Mouse (Mus musculus) G1E (cell line): ENCODE data around the gene Cisd3. TPM values are rescaled to one million over a fixed set of nuclear protein-coding genes. Genes with fewer than 3 reads are reported as not detected.

ENCODE experiments used
- ATAC-seq: 2 replicates; pipeline ENCODE4 v1.8.0; 2016; ENCODE audit warnings: mild to moderate bottlenecking; ENCODE audit not compliant: insufficient number of reproducible peaks, poor library complexity, low FRiP score, severe bottlenecking; ENCODE audit errors: extremely low read depth
- DNase-seq: peaks from one replicate; pipeline ENCODE4 v3.0.0; 2012; ENCODE audit warnings: low spot score
- H3K27me3 ChIP-seq: 2 replicates; pipeline ENCODE4 v1.6.1; 2012; ENCODE audit warnings: mild to moderate bottlenecking, low read length, inconsistent platforms; ENCODE audit not compliant: insufficient read depth
- H3K36me3 ChIP-seq: replicated peaks from 2 replicates; pipeline ENCODE3; 2012; ENCODE audit warnings: mild to moderate bottlenecking, inconsistent platforms
- H3K4me1 ChIP-seq: 2 replicates; pipeline ENCODE4 v1.6.1; 2012; ENCODE audit warnings: low read depth, low read length, inconsistent platforms, mixed read lengths; ENCODE audit not compliant: insufficient read depth
- H3K4me3 ChIP-seq: 2 replicates; pipeline ENCODE4 v1.5.1; 2012; ENCODE audit warnings: low read depth, mild to moderate bottlenecking, inconsistent platforms, low read length, moderate library complexity, mixed read lengths
- H3K9me3 ChIP-seq: replicated peaks from 2 replicates; pipeline ENCODE4 v1.6.1; 2012; ENCODE audit warnings: inconsistent platforms
- CTCF ChIP-seq: IDR thresholded peaks from 2 replicates; pipeline ENCODE4 v1.5.1; 2012; ENCODE audit warnings: low read depth, low read length, inconsistent platforms, mixed read lengths
- GATA1 ChIP-seq: IDR thresholded peaks from 2 replicates; pipeline ENCODE4 v1.6.1; 2012; ENCODE audit warnings: borderline replicate concordance, low read length, inconsistent platforms, mixed read lengths
- GATA2 ChIP-seq: IDR thresholded peaks from 2 replicates; pipeline ENCODE4 v1.6.1; 2012; ENCODE audit warnings: low read depth, low read length, inconsistent platforms, borderline replicate concordance
- POLR2AphosphoS5 ChIP-seq: IDR thresholded peaks from 2 replicates; pipeline ENCODE4 v1.6.1; 2012; ENCODE audit warnings: low read depth, low read length, inconsistent platforms; ENCODE audit not compliant: insufficient replicate concordance
- TAL1 ChIP-seq: conservative IDR thresholded peaks from 2 replicates; pipeline ENCODE4 v1.6.1; 2012; ENCODE audit warnings: low read depth, low read length, inconsistent platforms, mixed read lengths
- polyA plus RNA-seq: library from polyadenylated mRNA; stranded (reverse); fragments of >175 nt; gene quantifications from 2 replicates; pipeline ENCODE4 v1.2.3, GENCODE M21; 2012
- total RNA-seq, 2 experiments: library from RNA; stranded (forward) in 1 of 2; stranded (reverse) in 1 of 2; fragments of 200-1000 nt in 1 of 2; fragments of >200 nt in 1 of 2; fragmentation: Nextera tagmentation in 1 of 2; gene quantifications; 2 replicates each; pipeline ENCODE4 v1.2.3; 2014 to 2017

The Cisd3 gene
- total and polyA plus RNA-seq, 3 experiments, result 2.6 to 14.7 (median 8.8) TPM

GRCm38 (mm10) chr11:97662207-97662892, 23.3 kb upstream of the Cisd3 start:
- ATAC-seq (no peak), DNase-seq (no peak)
- Histone ChIP-seq H3K4me1 (peaks cover 53% of the 10 kb centered on the region), H3K9me3 (0 out of 2 replicates have a peak, but pooled peaks cover 2% of the 10 kb centered on the region), H3K27me3 (peaks cover 64% of the 10 kb centered on the region), H3K4me3 (peak overlapping the region; percentile 71; the same call in 1 of the 2 replicates), H3K36me3 (peaks cover 31% of the 10 kb centered on the region)
- TF ChIP-seq GATA1 (no peak), GATA2 (no peak), TAL1 (no peak), POLR2AphosphoS5 (no peak), CTCF (no peak)

GRCm38 (mm10) chr11:97662893-97663527, 22.6 kb upstream of the Cisd3 start, which contains the start of gene Mllt6:
Gene Mllt6, plus strand, starts transcription at chr11:97663414.
- ATAC-seq, result no peak
- 0 out of 2 replicates have a peak, but pooled peaks cover 2% of the 10 kb centered on the region for H3K9me3 ChIP-seq
- H3K4me1 ChIP-seq, result peaks cover 53% of the 10 kb centered on the region
- H3K36me3 ChIP-seq, result peaks cover 31% of the 10 kb centered on the region
- H3K27me3 ChIP-seq, result peaks cover 65% of the 10 kb centered on the region
- TF ChIP-seq GATA2 (no peak), POLR2AphosphoS5 (no peak), CTCF (no peak), GATA1 (no peak), TAL1 (no peak)
- DNase-seq, result peak; percentile 70
- H3K4me3 ChIP-seq, result peak within 1 kb of the TSS; percentile 71

GRCm38 (mm10) chr11:97663528-97664338, 21.9 kb upstream of the Cisd3 start:
- ATAC-seq (no peak), DNase-seq (peak; percentile 42)
- H3K4me1 ChIP-seq, result peaks cover 52% of the 10 kb centered on the region
- 0 out of 2 replicates have a peak, but pooled peaks cover 2% of the 10 kb centered on the region for H3K9me3 ChIP-seq
- TF ChIP-seq GATA2, result no peak
- no peak for TF ChIP-seq POLR2AphosphoS5
- no peak for TF ChIP-seq CTCF
- no peak for TF ChIP-seq TAL1
- TF ChIP-seq GATA1, result no peak
- peak overlapping the region; percentile 71 for H3K4me3 ChIP-seq
- H3K36me3 ChIP-seq, result peaks cover 37% of the 10 kb centered on the region
- H3K27me3 ChIP-seq, result peaks cover 67% of the 10 kb centered on the region

GRCm38 (mm10) chr11:97664339-97664665, 21.3 kb upstream of the Cisd3 start:
- TF ChIP-seq POLR2AphosphoS5 (no peak), TAL1 (no peak), GATA1 (no peak), GATA2 (no peak), CTCF (no peak)
- Histone ChIP-seq H3K4me3 (peak overlapping the region; percentile 71), H3K4me1 (peaks cover 46% of the 10 kb centered on the region), H3K36me3 (peaks cover 40% of the 10 kb centered on the region), H3K27me3 (peaks cover 66% of the 10 kb centered on the region), H3K9me3 (0 out of 2 replicates have a peak, but pooled peaks cover 2% of the 10 kb centered on the region)
- DNase-seq, result no peak
- no peak for ATAC-seq

- DNase-seq (no peak), ATAC-seq (no peak)
- Histone ChIP-seq H3K4me3 (no peak overlapping the region), H3K4me1 (peaks cover 45% of the 10 kb centered on the region), H3K9me3 (0 out of 2 replicates have a peak, but pooled peaks cover 2% of the 10 kb centered on the region), H3K27me3 (peaks cover 63% of the 10 kb centered on the region), H3K36me3 (peaks cover 45% of the 10 kb centered on the region)
- TF ChIP-seq POLR2AphosphoS5 (no peak), GATA2 (no peak), TAL1 (no peak), CTCF (no peak), GATA1 (no peak)
These were observed 20.8 kb upstream of the Cisd3 start for GRCm38 (mm10) chr11:97664771-97665240.
